Mouse (Mus musculus) liver, adult (tissue): ENCODE measurements around the gene Zfand2b.

Source experiments
- GATA4 ChIP-seq: IDR thresholded peaks from 2 replicates; pipeline ENCODE4 v1.6.1; 2014; ENCODE audit warnings: mild to moderate bottlenecking, low read length; ENCODE audit not compliant: insufficient replicate concordance

Zfand2b gene

GRCm38 (mm10) chr1:75147411-75148135, 20.9 kb upstream of the Zfand2b start:
- no peak for TF ChIP-seq GATA4

GRCm38 (mm10) chr1:75148727-75149126, 19.7 kb upstream of the Zfand2b start:
- TF ChIP-seq GATA4: no peak

GRCm38 (mm10) chr1:75155837-75156236, 12.6 kb upstream of the Zfand2b start:
- no peak for TF ChIP-seq GATA4

GRCm38 (mm10) chr1:75158990-75159389, 9.5 kb upstream of the Zfand2b start:
- no peak for TF ChIP-seq GATA4

- TF ChIP-seq GATA4: no peak
These were observed 8.7 kb upstream of the Zfand2b start for GRCm38 (mm10) chr1:75159540-75160255.

- TF ChIP-seq GATA4: no peak
These were observed 8.2 kb upstream of the Zfand2b start for GRCm38 (mm10) chr1:75160256-75160617.

GRCm38 (mm10) chr1:75168093-75168471, 364 bp upstream of the Zfand2b start:
- no peak for TF ChIP-seq GATA4

GRCm38 (mm10) chr1:75179334-75180104, 11.1 kb downstream of the Zfand2b start:
- TF ChIP-seq GATA4: no peak

- no peak for TF ChIP-seq GATA4
These were observed 11.7 kb downstream of the Zfand2b start, which contains the start of gene Abcb6 for GRCm38 (mm10) chr1:75180105-75180590. TSS of gene Abcb6 (minus strand) at chr1:75180392.

- TF ChIP-seq GATA4: no peak
These were observed 12.3 kb downstream of the Zfand2b start for GRCm38 (mm10) chr1:75180741-75181140.

GRCm38 (mm10) chr1:75181377-75181870, 13.0 kb downstream of the Zfand2b start:
- no peak for TF ChIP-seq GATA4

GRCm38 (mm10) chr1:75182160-75182559, 13.7 kb downstream of the Zfand2b start:
- TF ChIP-seq GATA4: no peak

- no peak for TF ChIP-seq GATA4
These were observed 17.0 kb downstream of the Zfand2b start for GRCm38 (mm10) chr1:75185495-75185894.

GRCm38 (mm10) chr1:75187126-75187525, 18.7 kb downstream of the Zfand2b start:
- no peak for TF ChIP-seq GATA4

- TF ChIP-seq GATA4: no peak
These were observed 19.6 kb downstream of the Zfand2b start for GRCm38 (mm10) chr1:75187914-75188483.
